Mouse (Mus musculus): ENCODE results near the gene Prpf40b. TPM values are rescaled to one million over a fixed set of nuclear protein-coding genes. Genes with fewer than 3 reads are reported as not detected.
"Not testable (repeated sequence)": the region's sequence is repeated elsewhere in the genome, so short reads cannot be mapped to it uniquely, and the experiment has no call there.

Gene Prpf40b
- 86.9 and 88.2 TPM in 2 replicates for polyA plus RNA-seq (2016; fragmentation: Nextera tagmentation; extraction: Ambion mirVana)

- Histone ChIP-seq H3K4me1 (peaks cover 19% of the 10 kb centered on the region), H3K9ac (peak within 1 kb of the TSS; percentile 80), H3K4me3 (replicated peaks) (peak within 1 kb of the TSS; percentile 66), H3K27me3 (no peaks in the 10 kb centered on the region), H3K4me2 (peak within 1 kb of the TSS; percentile 63), H3K36me3 (replicated peaks) (0 out of 2 replicates have a peak, but pooled peaks cover 2% of the 10 kb centered on the region), H3K9me3 (no peaks in the 10 kb centered on the region), H3K27ac (peak within 1 kb of the TSS; percentile 93)
- peak; percentile 97 for ATAC-seq (ENCODE audit: low FRiP score)
- 1% methylated on average over 44 of the region's 64 CpGs for WGBS
These were observed at the start of gene Prpf40b for GRCm38 (mm10) chr15:99294813-99295374. Prpf40b (plus strand) TSS chr15:99295087.

- peaks cover 80% of the 10 kb centered on the region for H3K36me3 ChIP-seq (replicated peaks)
- peaks cover 10% of the 10 kb centered on the region for H3K4me1 ChIP-seq
- not testable (repeated sequence) for H3K9me3 ChIP-seq; H3K4me3 ChIP-seq (replicated peaks); H3K9ac ChIP-seq; ATAC-seq (ENCODE audit: low FRiP score); H3K27ac ChIP-seq; H3K27me3 ChIP-seq; H3K4me2 ChIP-seq
- WGBS, result 92% methylated on average over 6 of the region's 6 CpGs
These were observed 48.2 kb upstream of the Prpf40b start for GRCm38 (mm10) chr15:99246736-99247135.

DNA sequence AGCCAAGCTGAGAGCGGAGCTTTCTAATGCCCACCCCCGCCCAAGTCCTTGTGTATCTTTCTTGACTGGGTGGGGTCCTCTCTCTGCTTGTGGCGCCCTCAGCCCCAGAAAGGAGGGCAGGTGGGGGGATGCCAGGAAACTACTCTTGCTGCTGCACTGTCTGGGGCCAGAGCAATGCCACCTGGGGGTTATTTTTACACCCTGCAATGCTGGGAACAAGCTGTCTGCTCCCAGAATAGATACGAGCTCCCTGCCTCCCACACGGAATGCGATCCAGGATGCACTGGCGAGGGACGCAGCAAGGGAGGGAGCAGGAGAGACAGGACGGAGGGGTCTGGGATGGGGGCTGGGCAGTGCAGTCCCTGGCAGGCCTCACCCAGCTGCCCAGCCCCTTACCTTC lies 45.9 kb upstream of the Prpf40b start:
- ATAC-seq (ENCODE audit: low FRiP score), result no peak
- Histone ChIP-seq H3K4me2 (no peak overlapping the region), H3K9me3 (no peaks in the 10 kb centered on the region), H3K27me3 (no peaks in the 10 kb centered on the region), H3K9ac (no peak overlapping the region), H3K27ac (no peak overlapping the region), H3K36me3 (replicated peaks) (peaks cover 60% of the 10 kb centered on the region), H3K4me3 (replicated peaks) (no peak overlapping the region), H3K4me1 (peaks cover 24% of the 10 kb centered on the region)
- WGBS, result 91% methylated on average over 9 of the region's 9 CpGs

- Histone ChIP-seq H3K4me3 (replicated peaks) (no peak overlapping the region), H3K27me3 (peaks cover 6% of the 10 kb centered on the region; the same call in 1 of the 2 replicates), H3K9me3 (no peaks in the 10 kb centered on the region), H3K9ac (0 out of 2 replicates have a peak overlapping the region, but pooled peaks have one; percentile 17), H3K4me1 (peaks cover 24% of the 10 kb centered on the region), H3K4me2 (no peak overlapping the region), H3K36me3 (replicated peaks) (peaks cover 50% of the 10 kb centered on the region), H3K27ac (no peak overlapping the region)
- WGBS, result 92% methylated on average over 11 of the region's 11 CpGs
- no peak for ATAC-seq (ENCODE audit: low FRiP score)
These were observed 44.9 kb upstream of the Prpf40b start for GRCm38 (mm10) chr15:99249938-99250337.

GRCm38 (mm10) chr15:99251111-99251510 lies 43.8 kb upstream of the Prpf40b start:
- under 1% methylated on average over 14 of the region's 15 CpGs for WGBS
- H3K27me3 ChIP-seq; H3K9me3 ChIP-seq; ATAC-seq (ENCODE audit: low FRiP score); H3K27ac ChIP-seq: not testable (repeated sequence)
- H3K4me2 ChIP-seq, result peak overlapping the region; percentile 87
- H3K36me3 ChIP-seq (replicated peaks), result peaks cover 38% of the 10 kb centered on the region
- peaks cover 24% of the 10 kb centered on the region for H3K4me1 ChIP-seq
- H3K9ac ChIP-seq, result peak overlapping the region; percentile 66
- peak overlapping the region; percentile 64 for H3K4me3 ChIP-seq (replicated peaks)

- peak within 1 kb of the TSS; percentile 97 for H3K27ac ChIP-seq
- H3K9me3 ChIP-seq, result no peaks in the 10 kb centered on the region
- under 1% methylated on average over 52 of the region's 52 CpGs for WGBS
- H3K27me3 ChIP-seq, result peaks cover 6% of the 10 kb centered on the region; the same call in 1 of the 2 replicates
- peak; percentile 94 for ATAC-seq (ENCODE audit: low FRiP score)
- H3K4me2 ChIP-seq, result peak within 1 kb of the TSS; percentile 87
- peaks cover 24% of the 10 kb centered on the region for H3K4me1 ChIP-seq
- peak within 1 kb of the TSS; percentile 71 for H3K9ac ChIP-seq
- peak within 1 kb of the TSS; percentile 64 for H3K4me3 ChIP-seq (replicated peaks)
- H3K36me3 ChIP-seq (replicated peaks), result peaks cover 31% of the 10 kb centered on the region
These were observed 43.1 kb upstream of the Prpf40b start, which contains the start of gene Mcrs1 for GRCm38 (mm10) chr15:99251626-99252380. Mcrs1 (minus strand) TSS chr15:99251961.

DNA sequence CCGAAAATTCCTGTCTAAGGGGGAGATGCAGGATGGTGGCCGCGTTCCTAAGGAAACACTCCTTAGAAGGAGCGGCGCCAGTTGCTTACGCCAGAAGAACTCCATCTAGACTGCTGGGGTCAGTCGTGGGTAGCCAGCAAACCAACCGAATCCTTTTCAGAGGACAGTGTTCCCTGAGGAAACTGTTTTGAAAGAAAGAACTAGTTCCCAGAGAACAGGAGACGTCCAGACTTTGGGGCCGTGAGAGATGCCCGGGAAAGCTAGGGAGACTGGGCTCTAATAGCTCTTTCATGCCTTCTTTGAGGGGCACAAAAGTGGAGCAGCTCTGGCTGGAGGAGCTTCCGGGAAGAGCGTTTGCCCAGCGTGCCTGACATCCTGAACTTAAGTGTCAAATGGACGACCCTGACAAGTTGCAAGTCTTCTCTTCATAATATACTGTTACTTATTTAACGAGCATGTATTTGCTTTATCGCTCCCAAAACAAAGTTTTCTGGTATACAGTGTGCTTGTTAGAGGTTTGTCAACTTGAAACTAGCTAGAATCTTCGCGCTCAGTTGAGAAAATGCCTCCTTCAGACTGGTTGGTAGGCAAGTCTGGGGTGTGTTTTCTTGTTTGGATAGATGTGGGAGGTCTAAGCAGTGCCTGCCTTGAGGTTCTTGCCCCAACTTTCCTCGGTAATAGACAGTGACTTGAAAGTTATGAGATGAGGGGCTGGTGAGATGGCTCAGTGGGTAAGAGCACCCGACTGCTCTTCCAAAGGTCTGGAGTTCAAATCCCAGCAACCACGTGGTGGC lies 42.3 kb upstream of the Prpf40b start:
- H3K9ac ChIP-seq, result peak overlapping the region; percentile 71
- peaks cover 24% of the 10 kb centered on the region for H3K36me3 ChIP-seq (replicated peaks)
- H3K4me2 ChIP-seq, result peak overlapping the region; percentile 87
- peak; percentile 60 for ATAC-seq (ENCODE audit: low FRiP score)
- WGBS, result 5% methylated on average over 22 of the region's 22 CpGs
- H3K9me3 ChIP-seq, result no peaks in the 10 kb centered on the region
- H3K27ac ChIP-seq, result peak overlapping the region; percentile 97
- H3K27me3 ChIP-seq, result peaks cover 6% of the 10 kb centered on the region; the same call in 1 of the 2 replicates
- peak overlapping the region; percentile 64 for H3K4me3 ChIP-seq (replicated peaks)
- H3K4me1 ChIP-seq, result peaks cover 24% of the 10 kb centered on the region

DNA sequence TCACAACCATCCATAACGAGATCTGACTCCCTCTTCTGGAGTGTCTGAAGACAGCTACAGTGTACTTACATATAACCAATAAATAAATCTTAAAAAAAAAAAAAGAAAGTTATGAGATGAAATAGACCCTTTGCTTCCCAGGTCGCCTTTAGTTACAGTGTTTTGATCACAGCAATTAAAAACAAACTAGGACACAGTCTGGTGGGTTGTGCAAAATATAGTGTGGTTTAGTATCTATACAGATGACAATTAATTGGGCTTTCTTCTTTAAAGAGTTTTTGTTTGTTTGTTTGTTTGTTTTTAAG lies 41.8 kb upstream of the Prpf40b start:
- H3K27me3 ChIP-seq; H3K4me3 ChIP-seq (replicated peaks); H3K27ac ChIP-seq; ATAC-seq (ENCODE audit: low FRiP score); H3K9me3 ChIP-seq; H3K9ac ChIP-seq: not testable (repeated sequence)
- WGBS, result 42% methylated on average over 2 of the region's 2 CpGs
- peaks cover 24% of the 10 kb centered on the region for H3K4me1 ChIP-seq
- H3K4me2 ChIP-seq, result peak overlapping the region; percentile 87
- peaks cover 18% of the 10 kb centered on the region for H3K36me3 ChIP-seq (replicated peaks)

DNA sequence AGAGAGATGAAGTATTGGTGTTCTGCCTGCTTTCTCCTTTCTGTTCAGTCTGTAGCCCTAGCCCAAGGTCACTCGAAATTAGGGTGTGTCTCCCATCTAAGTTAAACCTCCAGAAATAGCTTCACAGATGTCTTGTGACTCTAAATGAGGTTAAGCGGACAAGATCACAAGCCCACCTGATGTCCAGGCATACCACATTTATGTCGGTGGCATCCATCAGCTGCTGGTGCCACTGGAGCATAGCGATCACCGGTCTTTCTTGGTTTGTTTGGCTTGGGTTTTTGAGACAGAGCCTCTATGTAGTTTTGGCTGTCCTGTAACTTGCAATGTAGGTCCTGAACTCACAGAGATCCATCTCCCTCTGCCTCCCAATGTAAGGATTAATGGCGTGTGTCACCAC lies 41.1 kb upstream of the Prpf40b start:
- Histone ChIP-seq H3K4me1 (peaks cover 24% of the 10 kb centered on the region), H3K27me3 (peaks cover 6% of the 10 kb centered on the region; the same call in 1 of the 2 replicates), H3K9ac (no peak overlapping the region), H3K9me3 (no peaks in the 10 kb centered on the region), H3K4me2 (no peak overlapping the region), H3K27ac (no peak overlapping the region), H3K36me3 (replicated peaks) (peaks cover 12% of the 10 kb centered on the region), H3K4me3 (replicated peaks) (no peak overlapping the region)
- ATAC-seq (ENCODE audit: low FRiP score), result no peak
- 91% methylated on average over 6 of the region's 6 CpGs for WGBS

DNA sequence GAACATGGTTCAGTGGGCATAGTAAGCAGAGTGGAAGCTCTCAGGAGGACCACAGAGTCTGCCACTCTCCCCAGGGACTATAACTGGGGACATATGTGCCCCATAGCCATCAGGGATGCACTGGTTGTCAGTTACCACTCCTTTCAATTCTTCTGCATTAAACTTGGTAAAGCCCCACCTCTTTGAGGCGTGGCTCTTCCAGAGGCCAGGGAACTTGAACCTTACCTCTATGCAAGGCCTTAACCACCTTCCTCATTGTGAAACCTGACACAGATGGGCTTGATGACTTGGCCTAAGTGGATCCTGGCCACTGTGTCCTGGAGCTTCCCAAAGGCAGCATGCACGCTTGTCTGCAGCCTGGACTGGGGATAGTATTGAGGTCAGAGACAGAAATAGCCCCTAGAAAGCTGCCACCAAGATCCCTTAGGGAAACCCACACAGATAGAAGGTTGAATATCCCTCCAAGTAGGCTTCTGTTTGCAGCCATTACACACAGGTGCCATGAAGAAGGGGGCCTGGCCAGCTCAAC lies 40.3 kb upstream of the Prpf40b start:
- H3K27me3 ChIP-seq, result peaks cover 6% of the 10 kb centered on the region; the same call in 1 of the 2 replicates
- no peak for ATAC-seq (ENCODE audit: low FRiP score)
- peaks cover 4% of the 10 kb centered on the region; the same call in 1 of the 2 replicates for H3K36me3 ChIP-seq (replicated peaks)
- H3K4me1 ChIP-seq, result peaks cover 24% of the 10 kb centered on the region
- no peak overlapping the region for H3K9ac ChIP-seq
- H3K4me2 ChIP-seq, result no peak overlapping the region
- H3K4me3 ChIP-seq (replicated peaks), result no peak overlapping the region
- WGBS, result 79% methylated on average over 2 of the region's 2 CpGs
- H3K27ac ChIP-seq, result no peak overlapping the region
- no peaks in the 10 kb centered on the region for H3K9me3 ChIP-seq

DNA sequence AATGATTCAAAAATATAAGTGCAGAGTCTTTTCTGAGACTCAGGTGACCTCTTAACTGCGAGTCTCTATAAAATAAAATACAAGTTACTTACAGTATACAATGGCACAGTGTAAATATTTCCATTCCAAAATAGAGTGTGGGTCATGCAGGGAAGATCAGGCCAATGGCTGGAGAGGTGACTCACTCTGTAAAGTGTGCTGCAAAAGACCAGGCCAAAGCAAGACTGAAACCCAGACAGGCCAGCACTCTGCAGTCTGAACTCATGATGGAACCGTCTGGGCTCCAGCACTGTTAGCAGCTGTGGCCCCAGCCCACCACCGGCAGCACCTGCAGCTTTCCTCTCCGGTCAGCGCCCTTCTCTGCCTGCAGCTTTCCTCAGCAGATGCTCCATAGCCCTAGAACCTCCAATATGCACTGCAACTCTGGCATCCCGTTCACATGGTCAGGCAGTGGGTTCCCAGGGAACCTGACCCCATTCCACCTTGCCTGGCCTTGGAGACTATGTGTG lies 39.6 kb upstream of the Prpf40b start:
- Histone ChIP-seq H3K4me1 (peaks cover 26% of the 10 kb centered on the region), H3K9me3 (no peaks in the 10 kb centered on the region), H3K27me3 (peaks cover 6% of the 10 kb centered on the region; the same call in 1 of the 2 replicates), H3K9ac (no peak overlapping the region), H3K27ac (no peak overlapping the region), H3K4me2 (no peak overlapping the region), H3K4me3 (replicated peaks) (no peak overlapping the region), H3K36me3 (replicated peaks) (no peaks in the 10 kb centered on the region)
- no peak for ATAC-seq (ENCODE audit: low FRiP score)
- 90% methylated on average over 6 of the region's 6 CpGs for WGBS
